In genomic region chr11:6586660-6587059, GRCm38 (mm10) we compare ENCODE assay signal across 13 mouse cellular contexts. TPM values are rescaled to one million over a fixed set of nuclear protein-coding genes. Genes with fewer than 3 reads are reported as not detected.
A peak's percentile ranks its signal among the peaks of the same experiment; 100 is the strongest.
DNase-seq lines count a peak whose midpoint lies in the region; ATAC-seq and TF ChIP-seq lines count a peak whose summit lies in the region.
"Had no signal": no experiment of that assay in that cellular context is flagged by ENCODE, and none has a peak within 500 bp of the region (broad histone marks: within the 10 kb centered on the region; RNA-seq: fewer than 3 reads in every experiment).

No protein-coding gene starts in this region.

- H3K4me1 ChIP-seq in lung, adult 2 months (ENCODE audit: control insufficient read depth, insufficient read depth, low read length) = no peaks in the 10 kb centered on the region; the same call in 1 of the 2 replicates
- H3K4me1 ChIP-seq: limb, embryonic 13.5 days had no signal

- no peaks in the 10 kb centered on the region for H3K27me3 ChIP-seq in splenic B cell, adult 2 months (ENCODE audit: control insufficient read depth, insufficient read depth, low read length, poor library complexity, severe bottlenecking)
- H3K27me3 ChIP-seq: limb, embryonic 13.5 days had no signal

- 53% methylated on average over 3 of the region's 3 CpGs for WGBS in lung, adult 2 months

- DNase-seq in frontal cortex, adult 2 months (ENCODE audit: extremely low spot score in 1 of 2, low spot score in 1 of 2) = no peak
- DNase-seq in lung, postnatal 36 days = peak; percentile 66
- no peak for DNase-seq in lung, adult 2 months
- DNase-seq in splenic B cell, adult 2 months (ENCODE audit: low read depth, low spot score) = peak; percentile 92
- DNase-seq in adrenal gland, adult 2 months = no peak
- no peak for DNase-seq in thymus, postnatal 14 days
- DNase-seq: gastrocnemius, postnatal 36 days; right cerebral cortex, postnatal 14 days had no signal

- H3K4me3 ChIP-seq in lung, adult 2 months (replicated peaks; ENCODE audit: extremely low read depth, low read depth, low read length) = no peak overlapping the region
- H3K4me3 ChIP-seq: limb, embryonic 13.5 days had no signal

- no peak for TF ChIP-seq CTCF in lung, adult 2 months (IDR thresholded peaks at IDR 0.05; ENCODE audit: insufficient read depth, low read length)

- ATAC-seq in frontal cortex, adult (ENCODE audit: low TSS enrichment) = peak; percentile 13; the same call in 1 of the 2 replicates
- ATAC-seq in granulocyte monocyte progenitor cell, adult 5-6 weeks (replicated peaks; ENCODE audit: poor library complexity, severe bottlenecking) = peak; percentile 74

- peaks cover 21% of the 10 kb centered on the region for H3K36me3 ChIP-seq in splenic B cell, adult 2 months (ENCODE audit: control insufficient read depth, insufficient read depth, low read length, poor library complexity, severe bottlenecking)

- TF ChIP-seq POLR2A in lung, adult 2 months (IDR thresholded peaks at IDR 0.05; ENCODE audit: borderline replicate concordance, extremely low read depth, low read depth, low read length) = no peak

RNA-seq across cellular contexts. Expression of gene Nacad, which starts 19.2 kb away (rescaled TPM):
- 52.2 and 64.5 TPM in 2 replicates for polyA plus RNA-seq in frontal cortex, adult 2 months (2012; rRNA removed)
- polyA plus RNA-seq in lung, adult 2 months (2012; rRNA removed) = 2.8 and 4.4 TPM in 2 replicates
- total RNA-seq in granulocyte monocyte progenitor cell, adult 5-6 weeks (2014; fragmentation: Nextera tagmentation) = not detected in 2 replicates
- total RNA-seq in granulocyte monocyte progenitor cell, adult 5-6 weeks (2017) = not detected in 2 replicates
- total RNA-seq in adrenal gland, adult 2 months (2021) = 1 to 10 TPM; 1.6 to 2.2 TPM
- 1.2 and 2.2 TPM in 2 replicates for polyA plus RNA-seq in adrenal gland, adult 2 months (2012; rRNA removed)

RNA-seq across cellular contexts. Expression of gene Tbrg4, which starts 39.2 kb away (rescaled TPM):
- 59.8 and 64.9 TPM in 2 replicates for polyA plus RNA-seq in frontal cortex, adult 2 months (2012; rRNA removed)
- polyA plus RNA-seq in lung, adult 2 months (2012; rRNA removed) = 51.6 and 53.3 TPM in 2 replicates
- 98.2 and 101 TPM in 2 replicates for total RNA-seq in granulocyte monocyte progenitor cell, adult 5-6 weeks (2014; fragmentation: Nextera tagmentation)
- total RNA-seq in granulocyte monocyte progenitor cell, adult 5-6 weeks (2017) = 35.0 and 39.1 TPM in 2 replicates
- 10 to 100 TPM; 68.2 to 82.2 TPM for total RNA-seq in adrenal gland, adult 2 months (2021)
- 91.3 and 92.6 TPM in 2 replicates for polyA plus RNA-seq in adrenal gland, adult 2 months (2012; rRNA removed)

RNA-seq across cellular contexts. Expression of gene Ccm2, which starts 40.0 kb away (rescaled TPM):
- polyA plus RNA-seq in frontal cortex, adult 2 months (2012; rRNA removed) = 83.1 and 88.2 TPM in 2 replicates
- 77.3 and 100 TPM in 2 replicates for polyA plus RNA-seq in lung, adult 2 months (2012; rRNA removed)
- 39.8 and 56.0 TPM in 2 replicates for total RNA-seq in granulocyte monocyte progenitor cell, adult 5-6 weeks (2014; fragmentation: Nextera tagmentation)
- 39.8 and 55.5 TPM in 2 replicates for total RNA-seq in granulocyte monocyte progenitor cell, adult 5-6 weeks (2017)
- 10 to 100 TPM; 38.8 to 47.9 TPM for total RNA-seq in adrenal gland, adult 2 months (2021)
- polyA plus RNA-seq in adrenal gland, adult 2 months (2012; rRNA removed) = 47.0 and 48.1 TPM in 2 replicates

RNA-seq across cellular contexts. Expression of gene Wap, which starts 51.8 kb away (rescaled TPM):
- not detected in 2 replicates for polyA plus RNA-seq in frontal cortex, adult 2 months (2012; rRNA removed)
- not detected in 2 replicates for polyA plus RNA-seq in lung, adult 2 months (2012; rRNA removed)
- not detected in 2 replicates for total RNA-seq in granulocyte monocyte progenitor cell, adult 5-6 weeks (2014; fragmentation: Nextera tagmentation)
- total RNA-seq in granulocyte monocyte progenitor cell, adult 5-6 weeks (2017) = not detected in 2 replicates
- not detected for total RNA-seq in adrenal gland, adult 2 months (2021)
- not detected in 2 replicates for polyA plus RNA-seq in adrenal gland, adult 2 months (2012; rRNA removed)
- total RNA-seq: gastrocnemius, postnatal 36 days had no signal
- polyA plus RNA-seq: embryonic facial prominence, embryonic 14.5 days; kidney, embryonic 16.5 days; limb, embryonic 13.5 days had no signal

Comparison
In these comparisons a context has a peak if more than half of its experiments do, and no peak if none do; other contexts are left out.
1. DNase-seq: peak in lung, postnatal 36 days (single experiment) and splenic B cell, adult 2 months (single experiment); none in frontal cortex, adult 2 months (0 of 2), lung, adult 2 months (single experiment), adrenal gland, adult 2 months (single experiment) and thymus, postnatal 14 days (single experiment).